Mouse (Mus musculus): ENCODE data around the gene Pdx1. TPM values are rescaled to one million over a fixed set of nuclear protein-coding genes. Genes with fewer than 3 reads are reported as not detected.

Gene Pdx1
- polyA plus RNA-seq (2016; fragmentation: Nextera tagmentation; extraction: Ambion mirVana), result not detected in 2 replicates

DNA sequence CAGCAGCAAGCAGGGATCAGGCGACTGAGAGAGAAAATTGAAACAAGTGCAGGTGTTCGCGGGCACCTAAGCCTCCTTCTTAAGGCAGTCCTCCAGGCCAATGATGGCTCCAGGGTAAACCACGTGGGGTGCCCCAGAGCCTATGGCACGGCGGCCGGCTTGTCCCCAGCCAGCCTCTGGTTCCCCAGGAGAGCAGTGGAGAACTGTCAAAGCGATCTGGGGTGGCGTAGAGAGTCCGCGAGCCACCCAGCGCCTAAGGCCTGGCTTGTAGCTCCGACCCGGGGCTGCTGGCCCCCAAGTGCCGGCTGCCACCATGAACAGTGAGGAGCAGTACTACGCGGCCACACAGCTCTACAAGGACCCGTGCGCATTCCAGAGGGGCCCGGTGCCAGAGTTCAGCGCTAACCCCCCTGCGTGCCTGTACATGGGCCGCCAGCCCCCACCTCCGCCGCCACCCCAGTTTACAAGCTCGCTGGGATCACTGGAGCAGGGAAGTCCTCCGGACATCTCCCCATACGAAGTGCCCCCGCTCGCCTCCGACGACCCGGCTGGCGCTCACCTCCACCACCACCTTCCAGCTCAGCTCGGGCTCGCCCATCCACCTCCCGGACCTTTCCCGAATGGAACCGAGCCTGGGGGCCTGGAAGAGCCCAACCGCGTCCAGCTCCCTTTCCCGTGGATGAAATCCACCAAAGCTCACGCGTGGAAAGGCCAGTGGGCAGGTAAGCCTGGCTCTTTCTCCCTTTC lies at the start of gene Pdx1:
Gene Pdx1 (plus strand): TSS at position 34 of the 747 bp plus-strand sequence.
- H3K4me2 ChIP-seq, result peak within 1 kb of the TSS; percentile 50
- H3K9me3 ChIP-seq (replicated peaks), result no peaks in the 10 kb centered on the region
- H3K27me3 ChIP-seq (replicated peaks), result peaks cover 94% of the 10 kb centered on the region
- H3K4me3 ChIP-seq, result peak within 1 kb of the TSS; percentile 22
- WGBS, result 1% methylated on average over 44 of the region's 44 CpGs
- no peaks in the 10 kb centered on the region for H3K36me3 ChIP-seq
- ATAC-seq (ENCODE audit: insufficient number of reproducible peaks, low FRiP score), result peak; percentile 57; the same call in 1 of the 2 replicates
- H3K9ac ChIP-seq, result no peak within 1 kb of the TSS
- peaks cover 15% of the 10 kb centered on the region for H3K4me1 ChIP-seq (replicated peaks)
- H3K27ac ChIP-seq (ENCODE audit: poor library complexity, severe bottlenecking), result no peak within 1 kb of the TSS

DNA sequence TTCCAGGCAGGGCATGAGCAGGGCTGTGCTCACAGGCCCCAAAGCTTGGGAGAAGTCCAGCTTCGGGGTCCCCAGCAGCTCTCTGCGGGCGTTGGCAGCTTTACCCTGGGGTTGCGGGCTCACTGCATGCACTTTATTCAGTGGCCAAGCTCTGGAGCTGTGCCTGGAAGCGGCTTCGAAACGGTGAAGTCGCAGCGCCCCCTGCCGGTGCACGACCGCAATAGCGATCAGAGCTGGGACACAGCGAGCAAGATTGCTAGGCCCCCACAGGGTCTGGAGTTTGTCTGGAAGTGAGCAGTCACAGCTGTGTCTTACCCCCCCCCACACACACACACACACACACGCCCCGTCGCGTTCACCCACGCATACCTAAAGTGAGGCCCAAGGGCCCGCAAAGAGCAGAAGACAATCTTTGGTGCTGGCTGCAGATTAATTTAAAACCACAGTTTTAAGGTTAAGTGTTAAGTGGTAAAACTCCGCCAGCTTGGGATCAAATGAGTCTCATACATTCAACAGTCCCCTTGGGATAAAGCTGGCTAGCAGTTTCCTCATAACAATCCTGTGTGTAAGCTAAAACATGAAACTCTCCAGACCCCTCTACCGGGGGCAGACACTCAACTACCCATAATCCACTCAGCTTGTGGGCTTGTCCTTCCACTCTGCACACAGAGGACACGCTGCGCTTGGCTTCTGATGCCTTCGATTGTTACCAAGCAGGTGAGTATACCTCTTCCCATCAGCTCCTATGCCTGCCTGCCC lies 42.2 kb upstream of the Pdx1 start:
- ATAC-seq (ENCODE audit: insufficient number of reproducible peaks, low FRiP score), result no peak

DNA sequence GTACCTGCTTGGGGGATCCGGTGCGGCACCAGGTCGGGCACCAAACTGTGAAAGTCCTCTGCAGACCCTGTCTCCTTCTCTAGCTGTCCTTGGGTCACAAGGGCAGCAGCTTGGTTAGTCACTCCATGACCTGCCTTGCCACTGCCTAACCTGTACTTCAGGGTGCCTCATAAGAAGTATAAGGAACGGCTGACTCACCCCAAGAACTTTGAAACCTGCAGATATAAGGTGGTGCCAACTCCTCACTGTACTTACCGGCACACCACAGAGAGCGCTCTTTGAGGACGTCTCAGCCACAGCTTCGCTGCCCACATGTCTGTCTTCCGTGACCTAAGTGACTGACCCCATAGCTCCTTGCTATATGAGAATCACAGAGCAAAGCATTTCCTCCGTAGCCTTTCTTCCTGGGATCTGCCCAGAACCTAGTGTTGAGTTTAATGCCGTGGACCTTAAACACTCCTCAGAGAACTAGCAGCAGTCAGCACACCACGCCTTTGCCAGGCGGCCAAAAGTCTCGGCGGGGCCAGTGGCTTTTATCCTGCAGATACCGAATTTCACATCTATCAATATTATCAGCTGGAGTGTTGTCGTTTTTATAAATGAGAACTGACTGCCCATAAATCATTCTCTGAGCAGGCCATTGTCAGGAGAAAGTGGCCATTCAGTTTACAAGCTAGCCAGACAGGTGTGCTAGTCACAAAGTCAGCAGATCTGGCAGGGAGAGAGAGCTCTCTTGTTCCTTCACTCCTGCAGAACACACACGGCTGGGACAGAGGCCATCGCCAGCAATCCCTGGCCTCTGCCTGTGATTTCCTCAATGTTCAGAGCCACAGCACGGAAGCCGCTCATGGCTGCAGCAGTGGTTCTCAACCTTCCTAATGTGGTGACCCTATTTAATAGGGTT lies 34.1 kb upstream of the Pdx1 start:
- no peak overlapping the region for H3K9ac ChIP-seq
- H3K9me3 ChIP-seq (replicated peaks), result no peaks in the 10 kb centered on the region
- no peak overlapping the region for H3K4me3 ChIP-seq
- ATAC-seq (ENCODE audit: insufficient number of reproducible peaks, low FRiP score), result no peak
- no peaks in the 10 kb centered on the region for H3K36me3 ChIP-seq
- WGBS, result 60% methylated on average over 21 of the region's 21 CpGs
- no peak overlapping the region for H3K27ac ChIP-seq (ENCODE audit: poor library complexity, severe bottlenecking)
- H3K4me1 ChIP-seq (replicated peaks), result no peaks in the 10 kb centered on the region
- H3K27me3 ChIP-seq (replicated peaks), result peaks cover 10% of the 10 kb centered on the region
- no peak overlapping the region for H3K4me2 ChIP-seq

More for the DNA sequence above, 42.2 kb upstream of the Pdx1 start:
- Histone ChIP-seq H3K4me3 (no peak overlapping the region), H3K9ac (no peak overlapping the region), H3K36me3 (no peaks in the 10 kb centered on the region), H3K9me3 (replicated peaks) (no peaks in the 10 kb centered on the region), H3K27ac (ENCODE audit: poor library complexity, severe bottlenecking) (no peak overlapping the region), H3K4me1 (replicated peaks) (no peaks in the 10 kb centered on the region), H3K27me3 (replicated peaks) (peaks cover 56% of the 10 kb centered on the region), H3K4me2 (no peak overlapping the region)
- 14% methylated on average over 25 of the region's 25 CpGs for WGBS

DNA sequence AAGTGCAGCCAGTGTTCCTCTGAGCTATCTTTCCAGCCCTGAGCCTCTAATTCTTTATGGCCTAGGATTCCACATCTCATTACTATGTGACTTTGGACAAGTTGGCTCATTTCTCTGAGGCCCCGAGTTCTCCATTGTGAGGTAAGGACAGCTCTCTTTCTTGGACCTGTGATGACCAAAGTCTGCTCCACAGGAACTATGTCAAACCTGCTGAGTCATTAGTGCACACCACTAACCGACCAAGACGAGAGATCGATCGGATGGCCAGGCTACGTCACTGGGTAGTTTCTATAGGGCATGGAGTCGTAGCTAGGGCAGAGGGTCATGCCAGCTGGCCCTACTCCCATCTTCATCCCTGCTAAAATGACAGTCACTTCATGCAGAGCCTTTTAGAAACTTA lies 25.9 kb upstream of the Pdx1 start:
- no peak overlapping the region for H3K9ac ChIP-seq
- no peaks in the 10 kb centered on the region for H3K9me3 ChIP-seq (replicated peaks)
- peaks cover 3% of the 10 kb centered on the region; the same call in 1 of the 2 replicates for H3K27me3 ChIP-seq (replicated peaks)
- H3K4me3 ChIP-seq, result no peak overlapping the region
- ATAC-seq (ENCODE audit: insufficient number of reproducible peaks, low FRiP score), result no peak
- no peaks in the 10 kb centered on the region for H3K4me1 ChIP-seq (replicated peaks)
- H3K4me2 ChIP-seq, result no peak overlapping the region
- 79% methylated on average over 7 of the region's 7 CpGs for WGBS
- no peaks in the 10 kb centered on the region for H3K36me3 ChIP-seq
- no peak overlapping the region for H3K27ac ChIP-seq (ENCODE audit: poor library complexity, severe bottlenecking)

DNA sequence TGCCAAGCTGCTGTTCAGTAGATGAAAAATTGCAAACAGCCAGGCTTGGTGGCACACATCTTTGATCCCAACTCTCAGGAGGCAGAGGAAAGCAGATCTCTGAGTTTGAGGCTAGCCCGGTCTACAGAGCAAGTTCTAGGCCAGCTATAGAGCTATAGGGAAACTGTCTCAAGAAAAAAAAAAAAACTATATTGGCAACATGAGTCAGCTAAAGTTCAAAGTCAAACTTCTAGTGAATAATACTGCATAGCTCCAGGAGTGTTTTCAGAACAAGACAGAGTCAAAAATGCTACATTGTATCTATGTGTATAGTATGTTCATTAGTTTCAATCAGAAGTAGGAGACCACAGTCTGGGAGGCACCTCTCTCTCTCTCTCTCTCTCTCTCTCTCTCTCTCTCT lies 9.6 kb upstream of the Pdx1 start:
- H3K9ac ChIP-seq, result no peak overlapping the region
- H3K27me3 ChIP-seq (replicated peaks), result peaks cover 34% of the 10 kb centered on the region
- no peaks in the 10 kb centered on the region for H3K4me1 ChIP-seq (replicated peaks)
- no peaks in the 10 kb centered on the region for H3K36me3 ChIP-seq
- H3K27ac ChIP-seq (ENCODE audit: poor library complexity, severe bottlenecking), result no peak overlapping the region
- WGBS, result 88% methylated on average over 1 of the region's 1 CpGs
- no peak overlapping the region for H3K4me3 ChIP-seq
- no peak for ATAC-seq (ENCODE audit: insufficient number of reproducible peaks, low FRiP score)
- no peak overlapping the region for H3K4me2 ChIP-seq
- no peaks in the 10 kb centered on the region for H3K9me3 ChIP-seq (replicated peaks)

DNA sequence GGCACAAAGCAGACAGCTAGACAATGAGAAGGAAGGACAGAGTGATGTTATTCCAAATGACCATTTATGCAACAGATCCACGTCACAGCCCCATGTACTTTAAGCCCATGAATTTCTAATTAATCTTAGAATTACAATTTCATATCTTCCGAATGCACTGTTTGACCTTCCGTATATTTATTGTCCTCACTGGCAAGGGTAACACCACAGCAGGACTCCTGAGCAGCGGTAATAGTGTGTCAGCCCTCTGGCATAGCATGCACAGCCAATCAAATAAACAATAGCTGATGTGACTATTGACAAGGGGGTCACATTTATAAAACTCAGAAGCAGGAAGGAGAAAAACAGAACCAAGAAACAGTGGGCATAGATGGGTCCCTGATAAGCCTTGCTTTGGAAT lies 9.0 kb upstream of the Pdx1 start:
- peaks cover 39% of the 10 kb centered on the region for H3K27me3 ChIP-seq (replicated peaks)
- 78% methylated on average over 4 of the region's 4 CpGs for WGBS
- no peaks in the 10 kb centered on the region for H3K36me3 ChIP-seq
- H3K9ac ChIP-seq, result no peak overlapping the region
- no peak for ATAC-seq (ENCODE audit: insufficient number of reproducible peaks, low FRiP score)
- no peak overlapping the region for H3K27ac ChIP-seq (ENCODE audit: poor library complexity, severe bottlenecking)
- no peak overlapping the region for H3K4me3 ChIP-seq
- no peaks in the 10 kb centered on the region for H3K4me1 ChIP-seq (replicated peaks)
- H3K9me3 ChIP-seq (replicated peaks), result no peaks in the 10 kb centered on the region
- no peak overlapping the region for H3K4me2 ChIP-seq

DNA sequence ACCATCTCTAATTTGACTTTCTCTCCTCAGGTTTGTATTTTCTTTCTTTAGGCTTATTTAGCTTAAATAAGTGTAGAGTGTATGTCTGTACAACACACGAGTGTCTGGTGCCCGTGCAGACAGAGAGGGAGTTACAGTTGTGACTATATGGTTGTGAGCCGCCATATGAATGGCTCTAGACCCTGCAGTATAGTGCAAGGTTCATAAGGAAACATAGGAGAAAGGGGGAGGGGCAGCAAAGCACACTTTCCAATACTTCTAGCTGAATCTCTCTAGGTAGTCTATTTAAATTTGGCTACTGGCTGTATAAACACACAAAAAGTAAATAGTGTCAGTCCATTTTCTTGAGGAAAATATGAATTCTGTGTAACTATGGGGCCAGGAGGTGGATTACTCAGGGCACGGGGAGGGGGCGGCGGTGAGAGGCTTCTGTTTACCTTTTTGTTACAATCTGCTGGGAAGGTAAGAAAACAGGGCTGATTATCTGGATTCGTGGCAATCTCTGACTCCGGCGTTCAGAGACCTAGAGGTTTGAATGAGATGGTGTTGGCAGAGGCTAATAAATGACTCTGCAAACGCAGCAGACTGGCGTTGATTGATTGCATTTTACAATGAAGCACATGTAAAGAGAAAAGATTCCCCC lies 7.7 kb upstream of the Pdx1 start:
- no peak overlapping the region for H3K9ac ChIP-seq
- no peak for ATAC-seq (ENCODE audit: insufficient number of reproducible peaks, low FRiP score)
- 43% methylated on average over 11 of the region's 11 CpGs for WGBS
- H3K27ac ChIP-seq (ENCODE audit: poor library complexity, severe bottlenecking), result no peak overlapping the region
- peaks cover 47% of the 10 kb centered on the region for H3K27me3 ChIP-seq (replicated peaks)
- no peaks in the 10 kb centered on the region for H3K36me3 ChIP-seq
- no peaks in the 10 kb centered on the region for H3K4me1 ChIP-seq (replicated peaks)
- H3K9me3 ChIP-seq (replicated peaks), result no peaks in the 10 kb centered on the region
- H3K4me3 ChIP-seq, result no peak overlapping the region
- no peak overlapping the region for H3K4me2 ChIP-seq

DNA sequence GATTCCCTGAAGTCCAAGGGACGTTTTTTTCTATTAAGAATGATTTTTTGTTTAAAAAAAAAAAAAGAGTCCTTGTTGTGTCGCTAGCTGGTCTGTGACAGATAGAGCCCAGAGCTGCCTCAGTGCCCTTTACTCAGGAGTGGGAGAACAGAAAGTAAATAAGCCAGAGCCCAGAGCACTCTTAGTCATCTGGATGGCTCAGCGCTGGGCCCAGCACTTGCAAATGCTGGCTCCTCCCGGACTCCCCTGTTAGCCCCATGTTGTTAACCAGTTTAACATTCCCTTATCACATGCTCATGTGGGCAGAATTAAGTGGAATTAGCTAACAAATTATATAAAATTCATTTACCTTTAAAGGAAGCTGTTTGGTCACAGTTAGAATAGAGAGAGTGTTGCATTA lies 5.8 kb upstream of the Pdx1 start:
- H3K36me3 ChIP-seq, result no peaks in the 10 kb centered on the region
- H3K27me3 ChIP-seq (replicated peaks), result peaks cover 66% of the 10 kb centered on the region
- no peak overlapping the region for H3K9ac ChIP-seq
- H3K4me2 ChIP-seq, result no peak overlapping the region
- no peak for ATAC-seq (ENCODE audit: insufficient number of reproducible peaks, low FRiP score)
- H3K9me3 ChIP-seq (replicated peaks), result no peaks in the 10 kb centered on the region
- no peak overlapping the region for H3K4me3 ChIP-seq
- WGBS, result 15% methylated on average over 4 of the region's 4 CpGs
- no peaks in the 10 kb centered on the region for H3K4me1 ChIP-seq (replicated peaks)
- no peak overlapping the region for H3K27ac ChIP-seq (ENCODE audit: poor library complexity, severe bottlenecking)

DNA sequence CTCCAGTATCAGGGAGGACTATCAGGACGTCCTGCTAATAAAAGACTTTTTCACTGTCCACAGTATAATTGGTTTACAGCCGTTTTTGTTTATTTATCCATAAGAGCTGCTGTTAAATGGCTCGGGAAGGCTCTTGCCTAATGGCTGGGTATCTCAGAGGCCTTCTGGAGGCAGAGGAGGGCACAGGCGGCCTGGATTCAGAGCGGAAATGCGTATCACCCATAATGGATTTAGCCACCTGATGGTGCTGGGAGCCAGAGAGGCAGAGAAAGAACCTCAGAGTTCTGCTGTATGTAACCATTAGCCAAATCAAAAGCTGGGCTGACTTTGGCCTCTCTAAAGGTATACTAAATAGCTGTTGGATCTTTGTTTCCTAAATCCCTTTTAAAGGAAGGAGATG lies 2.3 kb upstream of the Pdx1 start:
- Histone ChIP-seq H3K36me3 (no peaks in the 10 kb centered on the region), H3K4me2 (no peak overlapping the region), H3K4me1 (replicated peaks) (peaks cover 11% of the 10 kb centered on the region), H3K27me3 (replicated peaks) (peaks cover 90% of the 10 kb centered on the region), H3K27ac (ENCODE audit: poor library complexity, severe bottlenecking) (no peak overlapping the region), H3K9me3 (replicated peaks) (no peaks in the 10 kb centered on the region), H3K4me3 (no peak overlapping the region), H3K9ac (no peak overlapping the region)
- ATAC-seq (ENCODE audit: insufficient number of reproducible peaks, low FRiP score), result no peak
- WGBS, result 11% methylated on average over 6 of the region's 6 CpGs

DNA sequence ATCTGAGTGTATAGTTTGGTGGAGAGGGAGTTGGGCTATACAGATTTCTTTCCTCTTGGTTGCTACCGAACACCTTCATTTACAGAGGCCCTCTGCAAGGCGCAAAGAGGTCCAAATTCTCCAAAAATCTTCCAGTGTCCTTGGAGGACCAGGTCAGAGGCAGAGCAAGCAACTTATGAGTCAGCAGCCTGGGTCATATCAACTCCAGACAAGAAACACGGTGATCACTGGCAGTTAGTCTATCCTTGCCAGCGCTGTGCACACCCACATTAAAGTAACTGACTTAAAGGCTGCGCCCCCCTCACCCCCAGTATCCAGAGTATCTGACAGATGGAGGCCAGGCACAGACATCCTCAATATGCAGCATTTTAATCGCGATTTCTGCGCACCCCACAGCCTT lies 1.0 kb upstream of the Pdx1 start:
- ATAC-seq (ENCODE audit: insufficient number of reproducible peaks, low FRiP score), result no peak
- Histone ChIP-seq H3K9ac (no peak overlapping the region), H3K27me3 (replicated peaks) (peaks cover 91% of the 10 kb centered on the region), H3K9me3 (replicated peaks) (no peaks in the 10 kb centered on the region), H3K4me1 (replicated peaks) (peaks cover 11% of the 10 kb centered on the region), H3K27ac (ENCODE audit: poor library complexity, severe bottlenecking) (no peak overlapping the region), H3K36me3 (no peaks in the 10 kb centered on the region), H3K4me3 (no peak overlapping the region), H3K4me2 (no peak overlapping the region)
- whole genome bisulfite sequencing, result 7% methylated on average over 8 of the region's 8 CpGs
